Mouse (Mus musculus) thymus, adult 2 months (tissue): ENCODE results near the gene Mslnl. TPM values are rescaled to one million over a fixed set of nuclear protein-coding genes. Genes with fewer than 3 reads are reported as not detected.

ENCODE experiments used
- DNase-seq: peaks from one replicate; pipeline ENCODE4 v3.0.0; 2021
- H3K27ac ChIP-seq: fragments of 200-500 bp; 2 replicates; pipeline ENCODE4 v1.5.1; 2012; ENCODE audit warnings: low read length, control low read depth; ENCODE audit not compliant: control insufficient read depth, insufficient read depth
- H3K27me3 ChIP-seq: fragments of 200-500 bp; 2 replicates; pipeline ENCODE4 v1.6.1; 2012; ENCODE audit warnings: mild to moderate bottlenecking, low read length, moderate library complexity, mixed read lengths; ENCODE audit not compliant: control insufficient read depth, insufficient read depth
- H3K36me3 ChIP-seq: fragments of 200-500 bp; 2 replicates; pipeline ENCODE4 v1.6.1; 2012; ENCODE audit warnings: mild to moderate bottlenecking, low read length, moderate library complexity; ENCODE audit not compliant: control insufficient read depth, insufficient read depth
- H3K4me1 ChIP-seq: fragments of 200-500 bp; replicated peaks from 2 replicates; pipeline ENCODE4 v1.6.1; 2012; ENCODE audit warnings: low read length; ENCODE audit not compliant: control insufficient read depth, insufficient read depth
- H3K4me3 ChIP-seq: fragments of 200-500 bp; 2 replicates; pipeline ENCODE4 v1.5.1; 2012; ENCODE audit warnings: mild to moderate bottlenecking, low read length, control low read depth, moderate library complexity; ENCODE audit not compliant: control insufficient read depth, insufficient read depth
- CTCF ChIP-seq: fragments of 200-500 bp; IDR thresholded peaks from 2 replicates; pipeline ENCODE4 v1.5.1; 2012; ENCODE audit warnings: mild to moderate bottlenecking, control low read depth, low read length, moderate library complexity, borderline replicate concordance; ENCODE audit not compliant: control insufficient read depth, poor library complexity, insufficient read depth; ENCODE audit errors: extremely low read depth
- POLR2A ChIP-seq: fragments of 200-500 bp; IDR thresholded peaks from 2 replicates; pipeline ENCODE4 v1.6.1; 2012; ENCODE audit warnings: mild to moderate bottlenecking, low read length, control low read depth, moderate library complexity; ENCODE audit not compliant: control insufficient read depth, poor library complexity, insufficient read depth; ENCODE audit errors: extremely low read depth
- WGBS: fragments of 180-500 bp; shearing (Covaris S2); methylation state at CpG from one replicate; pipeline ENCODE4 v1.1.7; 2018; 5-methylcytosine and 5-hydroxymethylcytosine counted together
- polyA plus RNA-seq: library from polyadenylated mRNA; depleted of rRNA; stranded (reverse); fragments of >200 nt; gene quantifications from 2 replicates; pipeline ENCODE4 v1.2.3, GENCODE M21; 2012; rRNA removed

Gene Mslnl
- polyA plus RNA-seq, 1 experiment, result 0.69 TPM

DNA sequence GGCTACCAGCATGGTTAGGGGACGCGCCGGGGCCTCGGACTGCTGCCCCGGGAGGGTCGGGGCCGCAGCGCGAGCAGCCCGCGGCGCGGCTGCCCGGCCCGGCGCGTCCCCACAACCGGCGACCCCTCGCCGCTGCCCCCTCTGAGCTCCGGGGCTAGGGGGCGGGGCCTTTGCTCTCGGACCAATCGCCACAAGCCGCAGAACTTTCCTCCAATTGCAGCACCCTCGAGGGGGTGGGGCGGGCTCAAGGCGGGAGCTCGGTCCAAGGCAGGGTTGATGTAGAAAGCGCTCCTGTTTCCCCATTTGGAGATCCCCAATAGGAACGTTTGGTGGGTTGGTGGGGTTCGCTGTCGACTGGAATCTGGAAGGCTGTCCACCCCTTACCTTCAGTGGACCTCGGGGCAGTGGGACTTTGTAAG is 61.1 kb downstream of the Mslnl start, which contains the start of gene Metrn:
TSS of gene Metrn (minus strand) at position 186 of the 419 bp plus-strand sequence.
- no peaks in the 10 kb centered on the region for H3K36me3 ChIP-seq
- peaks cover 31% of the 10 kb centered on the region for H3K4me1 ChIP-seq
- H3K4me3 ChIP-seq, result peak within 1 kb of the TSS; percentile 95
- WGBS, result under 1% methylated on average over 35 of the region's 35 CpGs
- 0 out of 2 replicates have a peak, but pooled peaks have one; percentile 35 for TF ChIP-seq CTCF
- peak; percentile 73 for TF ChIP-seq POLR2A
- H3K27ac ChIP-seq, result no peak within 1 kb of the TSS
- no peaks in the 10 kb centered on the region for H3K27me3 ChIP-seq
- peak; percentile 94 for DNase-seq

Other genes with a start within 250 kb of the Mslnl start
- gene Sstr5, start 238.8 kb upstream of the Mslnl start, polyA plus RNA-seq, result not detected in 2 replicates
- 0.94 and 1.0 TPM in 2 replicates for gene Sox8, start 165.4 kb upstream of the Mslnl start, polyA plus RNA-seq
- gene Lmf1, start 157.0 kb upstream of the Mslnl start, polyA plus RNA-seq, result 25.2 and 25.8 TPM in 2 replicates
- 0.54 and 1.2 TPM in 2 replicates for gene Gng13, start 18.9 kb upstream of the Mslnl start, polyA plus RNA-seq
- gene Chtf18, start 8.6 kb upstream of the Mslnl start, polyA plus RNA-seq, result 36.7 and 49.5 TPM in 2 replicates
- 68.6 and 69.2 TPM in 2 replicates for gene Rpusd1, start 8.4 kb upstream of the Mslnl start, polyA plus RNA-seq
- 16.4 and 23.6 TPM in 2 replicates for gene Msln, start 18.3 kb downstream of the Mslnl start, polyA plus RNA-seq
- gene Narfl, start 37.7 kb downstream of the Mslnl start, polyA plus RNA-seq, result 29.1 and 33.5 TPM in 2 replicates
- 73.9 and 80.3 TPM in 2 replicates for gene Haghl, start 49.6 kb downstream of the Mslnl start, polyA plus RNA-seq
- 0.27 and 0.48 TPM in 2 replicates for gene Ccdc78, start 50.5 kb downstream of the Mslnl start, polyA plus RNA-seq
- 141 and 162 TPM in 2 replicates for gene Fam173a, start 56.9 kb downstream of the Mslnl start, polyA plus RNA-seq
- gene AC134908.4, start 59.6 kb downstream of the Mslnl start, polyA plus RNA-seq, result 1.1 TPM in 1 of 2 replicates, not detected in the other
- gene Metrn, start 61.1 kb downstream of the Mslnl start, polyA plus RNA-seq, result 171 and 243 TPM in 2 replicates
- gene Fbxl16, start 73.0 kb downstream of the Mslnl start, polyA plus RNA-seq, result 0.59 and 0.61 TPM in 2 replicates
- gene Wdr24, start 87.6 kb downstream of the Mslnl start, polyA plus RNA-seq, result 86.3 and 89.1 TPM in 2 replicates
- gene Jmjd8, start 92.8 kb downstream of the Mslnl start, polyA plus RNA-seq, result 78.1 and 83.2 TPM in 2 replicates
- gene Stub1, start 97.4 kb downstream of the Mslnl start, polyA plus RNA-seq, result 162 and 190 TPM in 2 replicates
- 20.6 and 29.2 TPM in 2 replicates for gene Rhbdl1, start 101.3 kb downstream of the Mslnl start, polyA plus RNA-seq
- 125 and 126 TPM in 2 replicates for gene Gm20683, start 105.7 kb downstream of the Mslnl start, polyA plus RNA-seq
- gene Rhot2, start 108.8 kb downstream of the Mslnl start, polyA plus RNA-seq, result 192 and 206 TPM in 2 replicates
- 107 and 133 TPM in 2 replicates for gene Wdr90, start 125.5 kb downstream of the Mslnl start, polyA plus RNA-seq
- gene Mcrip2, start 132.7 kb downstream of the Mslnl start, polyA plus RNA-seq, result 52.1 and 54.6 TPM in 2 replicates
- gene Mettl26, start 139.0 kb downstream of the Mslnl start, polyA plus RNA-seq, result 77.3 and 82.3 TPM in 2 replicates
- 2.9 and 3.7 TPM in 2 replicates for gene Wfikkn1, start 144.8 kb downstream of the Mslnl start, polyA plus RNA-seq
- gene Rab40c, start 183.7 kb downstream of the Mslnl start, polyA plus RNA-seq, result 43.5 and 57.6 TPM in 2 replicates
- gene Pigq, start 208.9 kb downstream of the Mslnl start, polyA plus RNA-seq, result 133 and 134 TPM in 2 replicates
- gene Nhlrc4, start 208.9 kb downstream of the Mslnl start, polyA plus RNA-seq, result 0.51 and 0.62 TPM in 2 replicates
- gene A930017K11Rik, start 216.5 kb downstream of the Mslnl start, polyA plus RNA-seq, result 0.06 and 0.19 TPM in 2 replicates
- 80.7 and 82.6 TPM in 2 replicates for gene Capn15, start 249.8 kb downstream of the Mslnl start, polyA plus RNA-seq